Mouse (Mus musculus) c-Kit-negative CD71-positive TER-119-positive erythroid progenitor cells, embryonic 14.5 days (primary cell): Measurements from ENCODE around the gene Mzf1.

Experiments
- DNase-seq: peaks from one replicate; pipeline ENCODE4 v3.0.0-alpha.2; 2013; ENCODE audit warnings: low read depth, low spot score

Gene Mzf1

GRCm38 (mm10) chr7:13034148-13034977, 20.2 kb downstream of the Mzf1 start, which contains the start of gene Chmp2a:
TSS of gene Chmp2a (minus strand) at chr7:13034807.
- peak; percentile 85 for DNase-seq

GRCm38 (mm10) chr7:13033451-13034147, 21.0 kb downstream of the Mzf1 start:
- no peak for DNase-seq

GRCm38 (mm10) chr7:13032541-13032940, 22.0 kb downstream of the Mzf1 start:
- no peak for DNase-seq

GRCm38 (mm10) chr7:13031983-13032382, 22.6 kb downstream of the Mzf1 start:
- DNase-seq, result no peak

GRCm38 (mm10) chr7:13031069-13031468, 23.5 kb downstream of the Mzf1 start:
- DNase-seq, result no peak

- DNase-seq, result no peak
Measured at GRCm38 (mm10) chr7:13028986-13029385, 25.6 kb downstream of the Mzf1 start.

GRCm38 (mm10) chr7:13025511-13026112, 29.0 kb downstream of the Mzf1 start:
- no peak for DNase-seq

GRCm38 (mm10) chr7:13024805-13025204, 29.8 kb downstream of the Mzf1 start:
- no peak for DNase-seq

- peak; percentile 88 for DNase-seq
Measured at GRCm38 (mm10) chr7:13023928-13024731, 30.4 kb downstream of the Mzf1 start.

GRCm38 (mm10) chr7:13022773-13023535, 31.6 kb downstream of the Mzf1 start:
- DNase-seq, result no peak

GRCm38 (mm10) chr7:13015217-13015616, 39.3 kb downstream of the Mzf1 start:
- no peak for DNase-seq

GRCm38 (mm10) chr7:13014275-13014839, 40.2 kb downstream of the Mzf1 start:
- DNase-seq, result no peak

- DNase-seq, result no peak
Measured at GRCm38 (mm10) chr7:13013671-13014070, 40.9 kb downstream of the Mzf1 start.

GRCm38 (mm10) chr7:13010005-13010908, 44.3 kb downstream of the Mzf1 start, which contains the start of gene Zbtb45:
TSS of gene Zbtb45 (minus strand) at chr7:13010034.
- DNase-seq, result no peak

- DNase-seq, result peak; percentile 78
Measured at GRCm38 (mm10) chr7:13009143-13010004, 45.2 kb downstream of the Mzf1 start.

- no peak for DNase-seq
Measured at GRCm38 (mm10) chr7:13007341-13008092, 47.0 kb downstream of the Mzf1 start.

- no peak for DNase-seq
Measured at GRCm38 (mm10) chr7:13006531-13006930, 48.0 kb downstream of the Mzf1 start.

- no peak for DNase-seq
Measured at GRCm38 (mm10) chr7:13006011-13006410, 48.6 kb downstream of the Mzf1 start.
